Mouse (Mus musculus) Patski (cell line): ENCODE results near the gene Tnip1. TPM values are rescaled to one million over a fixed set of nuclear protein-coding genes. Genes with fewer than 3 reads are reported as not detected.
A peak's percentile ranks its signal among the peaks of the same experiment; 100 is the strongest.

ENCODE experiments used
- ATAC-seq: fragments of 100-300 bp; one replicate; pipeline ENCODE4 v1.8.0; 2021
- CTCF ChIA-PET: fragments of 350-600 bp; sonication (Branson Sonifier 250); formaldehyde crosslinking; loops from one replicate; lab custom pipeline; 2022; ENCODE audit warnings: inconsistent platforms; lab: Charles Lee
- POLR2A ChIA-PET: fragments of 350-600 bp; sonication (Branson Sonifier 250); formaldehyde crosslinking; loops from one replicate; lab custom pipeline; 2022; ENCODE audit warnings: antibody characterized with exemption, inconsistent platforms; lab: Charles Lee
- DNase-seq: peaks from one replicate; pipeline ENCODE4 v3.0.0-alpha.2; 2011; ENCODE audit warnings: low read depth, low spot score
- H3K27me3 ChIP-seq: fragments of 371-371 bp; one replicate; pipeline ENCODE4 v1.5.1; 2021
- CTCF ChIP-seq: fragments of 100-300 bp; IDR thresholded peaks from one replicate; pipeline ENCODE4 v1.5.1; 2021
- in situ Hi-C: fragments of 300-500 bp; cut with MboI; formaldehyde crosslinking; loops from 3 replicates; pipeline ENCODE4 v1.11.1; 2018; ENCODE audit warnings: low pct_unique_long_range_greater_than_20kb, mixed read lengths
- polyA plus RNA-seq: library from polyadenylated mRNA; unstranded; gene quantifications from one replicate; pipeline ENCODE4 v1.2.3, GENCODE M21; 2021

The Tnip1 gene
- polyA plus RNA-seq, 1 experiment from 2014 or later = 53.2 TPM

GRCm38 (mm10) chr11:54987974-54988373 is 25.3 kb upstream of the Tnip1 start:
- POLR2A ChIA-PET = no interaction called here
- no peak for ATAC-seq
- no peak for DNase-seq
- TF ChIP-seq CTCF = peak; percentile 75
- CTCF ChIA-PET = interaction anchor here (7.9 kb wide), 1 partner anchor 59 kb away, joined by 91 read pairs; no protein-coding TSS in a partner anchor
- in situ Hi-C loops = loop anchor here (5.0 kb wide), 1 partner anchor 111 kb away; no protein-coding TSS in a partner anchor
- no peaks in the 10 kb centered on the region for H3K27me3 ChIP-seq

GRCm38 (mm10) chr11:54985086-54985485 is 22.4 kb upstream of the Tnip1 start:
- ATAC-seq (no peak), DNase-seq (no peak)
- CTCF ChIA-PET = interaction anchor here (1.1 to 7.9 kb wide), 17 partner anchors 9 to 174 kb away, joined by 3 to 91 read pairs (median 6); no protein-coding TSS in a partner anchor
- in situ Hi-C loops = loop anchor here (5.0 kb wide), 1 partner anchor 108 kb away; no protein-coding TSS in a partner anchor
- POLR2A ChIA-PET = interaction anchor here (0.6 kb wide), 1 partner anchor 161 kb away, joined by 3 read pairs; no protein-coding TSS in a partner anchor
- H3K27me3 ChIP-seq = no peaks in the 10 kb centered on the region
- TF ChIP-seq CTCF = no peak

- ChIA-PET CTCF (interaction anchor here (0.9 to 7.9 kb wide), 26 partner anchors 9 to 280 kb away, joined by 3 to 91 read pairs (median 4); no protein-coding TSS in a partner anchor), POLR2A (interaction anchor here (0.6 kb wide), 1 partner anchor 162 kb away, joined by 3 read pairs; no protein-coding TSS in a partner anchor)
- no peaks in the 10 kb centered on the region for H3K27me3 ChIP-seq
- TF ChIP-seq CTCF = no peak
- DNase-seq (no peak), ATAC-seq (no peak)
- in situ Hi-C loops = loop anchor here (5.0 kb wide), 1 partner anchor 52 kb away; no protein-coding TSS in a partner anchor
Observed at GRCm38 (mm10) chr11:54984581-54984980, 21.9 kb upstream of the Tnip1 start.

GRCm38 (mm10) chr11:54984085-54984484 is 21.4 kb upstream of the Tnip1 start:
- TF ChIP-seq CTCF = peak; percentile 55
- ChIA-PET POLR2A (interaction anchor here (0.6 to 1.1 kb wide), 2 partner anchors 105 to 158 kb away, joined by 3 to 4 read pairs; no protein-coding TSS in a partner anchor), CTCF (interaction anchor here (0.9 to 7.9 kb wide), 28 partner anchors 9 to 280 kb away, joined by 3 to 91 read pairs (median 4); no protein-coding TSS in a partner anchor)
- in situ Hi-C loops = loop anchor here (5.0 kb wide), 1 partner anchor 52 kb away; no protein-coding TSS in a partner anchor
- no peaks in the 10 kb centered on the region for H3K27me3 ChIP-seq
- no peak for ATAC-seq
- peak; percentile 28 for DNase-seq

GRCm38 (mm10) chr11:54982520-54982919 is 19.8 kb upstream of the Tnip1 start:
- ChIA-PET POLR2A (interaction anchor here (1.0 kb wide), 1 partner anchor 110 kb away, joined by 3 read pairs; no protein-coding TSS in a partner anchor), CTCF (interaction anchor here (2.4 kb wide), 1 partner anchor 104 kb away, joined by 34 read pairs; no protein-coding TSS in a partner anchor)
- no peaks in the 10 kb centered on the region for H3K27me3 ChIP-seq
- in situ Hi-C loops = loop anchor here (5.0 kb wide), 1 partner anchor 50 kb away; no protein-coding TSS in a partner anchor
- DNase-seq (no peak), ATAC-seq (no peak)
- TF ChIP-seq CTCF = no peak

- in situ Hi-C loops = loop anchor here (5.0 kb wide), 1 partner anchor 49 kb away; no protein-coding TSS in a partner anchor
- ATAC-seq (no peak), DNase-seq (no peak)
- no peak for TF ChIP-seq CTCF
- ChIA-PET POLR2A (interaction anchor here (1.0 kb wide), 1 partner anchor 109 kb away, joined by 3 read pairs; no protein-coding TSS in a partner anchor), CTCF (interaction anchor here (0.8 kb wide), 1 partner anchor 51 kb away, joined by 3 read pairs; no protein-coding TSS in a partner anchor)
- H3K27me3 ChIP-seq = no peaks in the 10 kb centered on the region
Observed at GRCm38 (mm10) chr11:54981630-54982029, 18.9 kb upstream of the Tnip1 start.

- CTCF ChIA-PET = interaction anchor here (3.0 kb wide), 1 partner anchor 47 kb away, joined by 14 read pairs; no protein-coding TSS in a partner anchor
- no peak for ATAC-seq
- POLR2A ChIA-PET = interaction anchor here (0.6 to 0.8 kb wide), 2 partner anchors 13 to 21 kb away, joined by 3 to 4 read pairs; no protein-coding TSS in a partner anchor
- no peak for TF ChIP-seq CTCF
- no peak for DNase-seq
- H3K27me3 ChIP-seq = no peaks in the 10 kb centered on the region
- in situ Hi-C loops = no loop called here
Observed at GRCm38 (mm10) chr11:54977385-54977937, 14.7 kb upstream of the Tnip1 start.

GRCm38 (mm10) chr11:54976351-54976750 is 13.6 kb upstream of the Tnip1 start:
- ChIA-PET CTCF (interaction anchor here (1.0 to 3.0 kb wide), 4 partner anchors 10 to 46 kb away, joined by 3 to 14 read pairs (median 4); no protein-coding TSS in a partner anchor), POLR2A (interaction anchor here (0.8 kb wide), 1 partner anchor 218 kb away, joined by 11 read pairs; no protein-coding TSS in a partner anchor)
- no peaks in the 10 kb centered on the region for H3K27me3 ChIP-seq
- DNase-seq = no peak
- no peak for ATAC-seq
- TF ChIP-seq CTCF = no peak
- in situ Hi-C loops = no loop called here

GRCm38 (mm10) chr11:54975756-54976155 is 13.0 kb upstream of the Tnip1 start:
- no peak for TF ChIP-seq CTCF
- H3K27me3 ChIP-seq = no peaks in the 10 kb centered on the region
- no peak for DNase-seq
- in situ Hi-C loops = no loop called here
- ChIA-PET CTCF (interaction anchor here (0.9 to 3.0 kb wide), 6 partner anchors 8 to 45 kb away, joined by 3 to 14 read pairs (median 4); no protein-coding TSS in a partner anchor), POLR2A (no interaction called here)
- no peak for ATAC-seq

GRCm38 (mm10) chr11:54975340-54975739 is 12.6 kb upstream of the Tnip1 start:
- ATAC-seq (no peak), DNase-seq (no peak)
- in situ Hi-C loops = no loop called here
- no peak for TF ChIP-seq CTCF
- CTCF ChIA-PET = interaction anchor here (0.9 to 3.0 kb wide), 5 partner anchors 9 to 45 kb away, joined by 3 to 14 read pairs (median 3); no protein-coding TSS in a partner anchor
- H3K27me3 ChIP-seq = no peaks in the 10 kb centered on the region
- POLR2A ChIA-PET = interaction anchor here (1.4 kb wide), 1 partner anchor 9 kb away, joined by 3 read pairs; no protein-coding TSS in a partner anchor
